Comparison of ENCODE assay signal across 1 mouse cellular context in the genomic region with DNA sequence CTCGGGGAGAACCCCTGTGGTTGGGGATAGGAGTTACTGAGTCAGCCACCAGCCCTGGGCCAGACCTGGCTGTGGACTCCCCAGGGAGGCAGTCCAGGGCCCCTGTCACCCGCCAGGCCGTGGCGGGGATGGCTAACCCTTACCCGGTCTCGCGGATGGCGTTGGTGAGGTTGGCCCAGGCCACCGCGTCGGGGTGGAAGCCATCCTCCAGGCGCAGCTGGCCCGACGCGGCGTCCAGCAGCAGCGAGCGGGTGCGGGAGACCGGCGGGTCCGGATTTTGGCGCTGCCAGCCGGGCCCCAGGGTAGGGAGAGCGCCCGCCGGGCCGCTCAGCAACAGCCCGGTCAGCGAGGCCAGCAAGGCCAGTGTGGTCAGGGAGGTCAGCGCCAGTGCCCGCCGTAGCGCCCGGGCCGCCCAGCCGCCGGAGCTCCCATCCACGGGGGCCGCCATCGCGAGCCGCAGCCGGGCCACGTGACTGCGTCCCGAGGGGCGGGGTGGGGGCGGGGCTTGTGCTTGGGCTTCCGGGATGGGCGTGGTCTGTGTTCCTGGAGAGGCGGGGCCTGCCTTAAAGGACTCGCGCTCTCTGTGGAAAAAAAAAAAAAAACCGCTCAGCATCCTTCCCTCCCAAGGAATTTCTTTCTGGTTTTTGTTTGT.
A peak's percentile ranks its signal among the peaks of the same experiment; 100 is the strongest.
TF ChIP-seq lines count a peak whose summit lies in the region.

Gene Plbd2 (minus strand): TSS at position 482 of the 652 bp plus-strand sequence.

TF ChIP-seq in CH12.LX, 34 proteins besides CTCF, POLR2A, EP300 and RAD21 (continued from another document):
- peak; percentile 76; the same call in 1 of the 2 replicates for TF ChIP-seq SIN3A (IDR thresholded peaks at IDR 0.05; ENCODE audit: low read length)
- no peak for TF ChIP-seq KAT2A (IDR thresholded peaks at IDR 0.05; ENCODE audit: insufficient replicate concordance, low read length)
- TF ChIP-seq MEF2A (IDR thresholded peaks at IDR 0.05; ENCODE audit: borderline replicate concordance, low read depth, low read length) = peak; percentile 63; the same call in 1 of the 2 replicates
- TF ChIP-seq SMC3 (IDR thresholded peaks at IDR 0.05; ENCODE audit: low read depth, low read length) = no peak
- no peak for TF ChIP-seq E2F4 (IDR thresholded peaks at IDR 0.05; ENCODE audit: insufficient replicate concordance, low read depth, low read length)
- TF ChIP-seq ZC3H11A (IDR thresholded peaks at IDR 0.05; ENCODE audit: low read depth, low read length) = no peak
- TF ChIP-seq MAZ (IDR thresholded peaks at IDR 0.05; ENCODE audit: low read depth, low read length) = 0 out of 2 replicates have a peak, but pooled peaks have one; percentile 18
- peak; percentile 92 for TF ChIP-seq USF1 (IDR thresholded peaks at IDR 0.05; ENCODE audit: low read depth, low read length)
- TF ChIP-seq TCF12 (IDR thresholded peaks at IDR 0.05; ENCODE audit: low read depth, low read length) = no peak
- TF ChIP-seq MXI1 (IDR thresholded peaks at IDR 0.05; ENCODE audit: low read depth, low read length) = peak; percentile 89
- TF ChIP-seq GABPA (IDR thresholded peaks at IDR 0.05; ENCODE audit: insufficient replicate concordance, low read depth, low read length) = no peak
- TF ChIP-seq JUN (IDR thresholded peaks at IDR 0.05; ENCODE audit: insufficient read depth, low read depth, low read length) = 0 out of 2 replicates have a peak, but pooled peaks have one; percentile 17
- TF ChIP-seq ZMIZ1 (IDR thresholded peaks at IDR 0.05; ENCODE audit: low read depth, low read length) = peak; percentile 51; the same call in 1 of the 2 replicates
- no peak for TF ChIP-seq MAX (IDR thresholded peaks at IDR 0.05; ENCODE audit: low read length)
- no peak for TF ChIP-seq UBTF (IDR thresholded peaks at IDR 0.05; ENCODE audit: low read depth, low read length)
- no peak; the same call in 1 of the 2 replicates for TF ChIP-seq POLR2AphosphoS2 (IDR thresholded peaks at IDR 0.05; ENCODE audit: low read depth, low read length)
- TF ChIP-seq ELF1 (IDR thresholded peaks at IDR 0.05; ENCODE audit: low read depth, low read length) = peak; percentile 97
- TF ChIP-seq ZKSCAN1 (IDR thresholded peaks at IDR 0.05; ENCODE audit: borderline replicate concordance, low read depth, low read length) = no peak
- peak; percentile 38; the same call in 1 of the 2 replicates for TF ChIP-seq NELFE (IDR thresholded peaks at IDR 0.05; ENCODE audit: low read depth, low read length)
- peak; percentile 91 for TF ChIP-seq ETS1 (conservative IDR thresholded peaks at IDR 0.05; ENCODE audit: low read depth, low read length)
- TF ChIP-seq USF2 (conservative IDR thresholded peaks at IDR 0.05; ENCODE audit: low read depth, low read length) = peak; percentile 75
- no peak for TF ChIP-seq CHD2 (IDR thresholded peaks at IDR 0.05; ENCODE audit: low read length)
- no peak for TF ChIP-seq PAX5 (IDR thresholded peaks at IDR 0.05; ENCODE audit: low read length)
- TF ChIP-seq TBP (conservative IDR thresholded peaks at IDR 0.05; ENCODE audit: low read depth, low read length) = no peak
- peak; percentile 42; the same call in 1 of the 2 replicates for TF ChIP-seq MAFK (IDR thresholded peaks at IDR 0.05; ENCODE audit: insufficient replicate concordance, low read length)
- no peak for TF ChIP-seq CHD1 (IDR thresholded peaks at IDR 0.05; ENCODE audit: low read depth, low read length)
- TF ChIP-seq BHLHE40 (IDR thresholded peaks at IDR 0.05; ENCODE audit: low read depth, low read length) = peak; percentile 68
- no peak for TF ChIP-seq HCFC1 (IDR thresholded peaks at IDR 0.05; ENCODE audit: low read depth, low read length)
- TF ChIP-seq RCOR1 (conservative IDR thresholded peaks at IDR 0.05; ENCODE audit: low read depth, low read length) = no peak
- TF ChIP-seq NRF1 (IDR thresholded peaks at IDR 0.05; ENCODE audit: low read depth, low read length) = no peak
